Mouse (Mus musculus): Measurements from ENCODE around the gene Tm2d3.

The Tm2d3 gene

GRCm38 (mm10) chr7:65704818-65705242 lies 13.9 kb downstream of the Tm2d3 start:
- peak; percentile 88 for DNase-seq (ENCODE audit: low read depth)

- DNase-seq (ENCODE audit: low read depth): no peak
These were observed 17.5 kb downstream of the Tm2d3 start for GRCm38 (mm10) chr7:65708506-65708905.

- DNase-seq (ENCODE audit: low read depth): no peak
These were observed 19.3 kb downstream of the Tm2d3 start for GRCm38 (mm10) chr7:65710301-65710700.

GRCm38 (mm10) chr7:65713782-65714181 lies 22.8 kb downstream of the Tm2d3 start:
- no peak for DNase-seq (ENCODE audit: low read depth)

GRCm38 (mm10) chr7:65714304-65714703 lies 23.3 kb downstream of the Tm2d3 start:
- peak; percentile 72 for DNase-seq (ENCODE audit: low read depth)

GRCm38 (mm10) chr7:65734024-65734423 lies 43.1 kb downstream of the Tm2d3 start:
- DNase-seq (ENCODE audit: low read depth): peak; percentile 14

GRCm38 (mm10) chr7:65735261-65735660 lies 44.3 kb downstream of the Tm2d3 start:
- DNase-seq (ENCODE audit: low read depth): no peak

- DNase-seq (ENCODE audit: low read depth): peak; percentile 18
These were observed 46.5 kb downstream of the Tm2d3 start for GRCm38 (mm10) chr7:65737286-65738040.

- DNase-seq (ENCODE audit: low read depth): no peak
These were observed 51.9 kb downstream of the Tm2d3 start for GRCm38 (mm10) chr7:65742857-65743256.

- DNase-seq (ENCODE audit: low read depth): peak; percentile 5
These were observed 57.3 kb downstream of the Tm2d3 start for GRCm38 (mm10) chr7:65747990-65748955.
